12 mouse cellular contexts compared by ENCODE assay signal in genomic region chr9:116232386-116232785, GRCm38 (mm10). TPM values are rescaled to one million over a fixed set of nuclear protein-coding genes. Genes with fewer than 3 reads are reported as not detected.
DNase-seq lines count a peak whose midpoint lies in the region; ATAC-seq lines count a peak whose summit lies in the region.
"Had no signal": no experiment of that assay in that cellular context is flagged by ENCODE, and none has a peak within 500 bp of the region (broad histone marks: within the 10 kb centered on the region; RNA-seq: fewer than 3 reads in every experiment).

No protein-coding gene starts in this region.

- H3K9me3 ChIP-seq in heart, embryonic 16.5 days (replicated peaks; ENCODE audit: control insufficient read depth, low read length) = no peaks in the 10 kb centered on the region
- no peaks in the 10 kb centered on the region for H3K9me3 ChIP-seq in heart, embryonic 10.5 days
- H3K9me3 ChIP-seq in midbrain, embryonic 15.5 days = no peaks in the 10 kb centered on the region
- H3K9me3 ChIP-seq in midbrain, embryonic 13.5 days = no peaks in the 10 kb centered on the region
- no peaks in the 10 kb centered on the region for H3K9me3 ChIP-seq in stomach, embryonic 16.5 days (replicated peaks; ENCODE audit: control insufficient read depth, low read length)
- H3K9me3 ChIP-seq: embryonic facial prominence, embryonic 12.5 days; hindbrain, embryonic 13.5 days; limb, embryonic 12.5 days had no signal

- no peak overlapping the region for H3K4me2 ChIP-seq in heart, embryonic 16.5 days (ENCODE audit: low read depth, low read length)
- no peak overlapping the region for H3K4me2 ChIP-seq in midbrain, embryonic 15.5 days
- no peak overlapping the region for H3K4me2 ChIP-seq in midbrain, embryonic 13.5 days (replicated peaks)
- H3K4me2 ChIP-seq in stomach, embryonic 16.5 days (ENCODE audit: low read depth, low read length) = no peak overlapping the region
- H3K4me2 ChIP-seq: embryonic facial prominence, embryonic 12.5 days; hindbrain, embryonic 13.5 days; limb, embryonic 12.5 days had no signal

- H3K27ac ChIP-seq in heart, embryonic 16.5 days (ENCODE audit: low read length) = peak overlapping the region; percentile 58
- no peak overlapping the region for H3K27ac ChIP-seq in heart, embryonic 10.5 days
- H3K27ac ChIP-seq in midbrain, embryonic 15.5 days = 0 out of 2 replicates have a peak overlapping the region, but pooled peaks have one; percentile 8
- no peak overlapping the region for H3K27ac ChIP-seq in midbrain, embryonic 13.5 days
- peak overlapping the region; percentile 72 for H3K27ac ChIP-seq in stomach, embryonic 16.5 days (ENCODE audit: low read length)
- H3K27ac ChIP-seq: embryonic facial prominence, embryonic 12.5 days; hindbrain, embryonic 13.5 days; limb, embryonic 12.5 days had no signal

- DNase-seq in cerebellum, postnatal 10 days = peak; percentile 46 to 52
- no peak for DNase-seq in cerebellum, adult 11 months
- no peak for DNase-seq in heart, embryonic 10.5 days (ENCODE audit: low spot score)
- DNase-seq in layer of hippocampus, postnatal 14 days (ENCODE audit: low spot score in 2 of 2) = no peak
- DNase-seq: adrenal gland, postnatal 25 days had no signal

- H3K36me3 ChIP-seq in heart, embryonic 16.5 days (ENCODE audit: control insufficient read depth, insufficient read depth) = no peaks in the 10 kb centered on the region
- no peaks in the 10 kb centered on the region for H3K36me3 ChIP-seq in heart, embryonic 10.5 days
- no peaks in the 10 kb centered on the region for H3K36me3 ChIP-seq in midbrain, embryonic 15.5 days (replicated peaks)
- no peaks in the 10 kb centered on the region for H3K36me3 ChIP-seq in midbrain, embryonic 13.5 days
- H3K36me3 ChIP-seq in stomach, embryonic 16.5 days (ENCODE audit: control insufficient read depth, insufficient read depth, low read length) = no peaks in the 10 kb centered on the region
- H3K36me3 ChIP-seq: embryonic facial prominence, embryonic 12.5 days; hindbrain, embryonic 13.5 days; limb, embryonic 12.5 days had no signal

- peaks cover 15% of the 10 kb centered on the region for H3K4me1 ChIP-seq in heart, embryonic 16.5 days (ENCODE audit: control insufficient read depth, insufficient read depth, low read length)
- peaks cover 15% of the 10 kb centered on the region for H3K4me1 ChIP-seq in heart, embryonic 10.5 days
- 0 out of 2 replicates have a peak, but pooled peaks cover 4% of the 10 kb centered on the region for H3K4me1 ChIP-seq in midbrain, embryonic 15.5 days
- peaks cover 8% of the 10 kb centered on the region; the same call in 1 of the 2 replicates for H3K4me1 ChIP-seq in midbrain, embryonic 13.5 days (replicated peaks)
- peaks cover 17% of the 10 kb centered on the region for H3K4me1 ChIP-seq in stomach, embryonic 16.5 days (ENCODE audit: control insufficient read depth, insufficient read depth, low read length)
- H3K4me1 ChIP-seq: limb, embryonic 12.5 days had no signal

- H3K27me3 ChIP-seq in heart, embryonic 16.5 days (ENCODE audit: control insufficient read depth, insufficient read depth, low read length) = no peaks in the 10 kb centered on the region
- H3K27me3 ChIP-seq in heart, embryonic 10.5 days (ENCODE audit: insufficient read depth, poor library complexity, severe bottlenecking) = no peaks in the 10 kb centered on the region
- no peaks in the 10 kb centered on the region for H3K27me3 ChIP-seq in midbrain, embryonic 15.5 days (replicated peaks)
- no peaks in the 10 kb centered on the region for H3K27me3 ChIP-seq in midbrain, embryonic 13.5 days
- H3K27me3 ChIP-seq in stomach, embryonic 16.5 days (ENCODE audit: control insufficient read depth, insufficient read depth, low read length) = no peaks in the 10 kb centered on the region
- H3K27me3 ChIP-seq: embryonic facial prominence, embryonic 12.5 days; hindbrain, embryonic 13.5 days; limb, embryonic 12.5 days had no signal

- H3K4me3 ChIP-seq in heart, embryonic 16.5 days (ENCODE audit: low read length) = no peak overlapping the region
- no peak overlapping the region for H3K4me3 ChIP-seq in heart, embryonic 10.5 days
- no peak overlapping the region for H3K4me3 ChIP-seq in midbrain, embryonic 15.5 days
- no peak overlapping the region for H3K4me3 ChIP-seq in midbrain, embryonic 13.5 days (replicated peaks)
- H3K4me3 ChIP-seq in stomach, embryonic 16.5 days (replicated peaks; ENCODE audit: low read length) = no peak overlapping the region
- H3K4me3 ChIP-seq: embryonic facial prominence, embryonic 12.5 days; hindbrain, embryonic 13.5 days; limb, embryonic 12.5 days had no signal

- peak; percentile 39; the same call in 1 of the 2 replicates for ATAC-seq in heart, embryonic 16.5 days (replicated peaks; ENCODE audit: extremely low read depth, insufficient read depth, low FRiP score)
- no peak for ATAC-seq in midbrain, embryonic 15.5 days (replicated peaks)
- ATAC-seq in midbrain, embryonic 13.5 days = no peak
- peak; percentile 30; the same call in 1 of the 2 replicates for ATAC-seq in stomach, embryonic 16.5 days (ENCODE audit: insufficient read depth, low FRiP score)

- H3K9ac ChIP-seq in heart, embryonic 16.5 days (ENCODE audit: low read length) = no peak overlapping the region
- no peak overlapping the region for H3K9ac ChIP-seq in midbrain, embryonic 15.5 days
- no peak overlapping the region for H3K9ac ChIP-seq in midbrain, embryonic 13.5 days (replicated peaks)
- no peak overlapping the region for H3K9ac ChIP-seq in stomach, embryonic 16.5 days (ENCODE audit: low read length)
- H3K9ac ChIP-seq: embryonic facial prominence, embryonic 12.5 days; hindbrain, embryonic 13.5 days; limb, embryonic 12.5 days had no signal

- WGBS in heart, embryonic 16.5 days = 71% methylated on average over 10 of the region's 10 CpGs
- WGBS in heart, embryonic 10.5 days = 80% methylated on average over 10 of the region's 10 CpGs
- 68% methylated on average over 10 of the region's 10 CpGs for WGBS in midbrain, embryonic 15.5 days
- WGBS in midbrain, embryonic 13.5 days = 77% methylated on average over 10 of the region's 10 CpGs
- WGBS in stomach, embryonic 16.5 days = 78% methylated on average over 10 of the region's 10 CpGs

RNA-seq across cellular contexts. Expression of gene Tgfbr2, which starts 57.2 kb away (rescaled TPM):
- polyA plus RNA-seq in heart, embryonic 16.5 days (2015; fragmentation: Nextera tagmentation; extraction: Ambion mirVana) = 23.7 and 24.9 TPM in 2 replicates
- polyA plus RNA-seq in heart, embryonic 10.5 days (2016; fragmentation: Nextera tagmentation; extraction: Ambion mirVana) = 9.4 and 12.5 TPM in 2 replicates
- 8.5 and 9.0 TPM in 2 replicates for polyA plus RNA-seq in midbrain, embryonic 15.5 days (2015; fragmentation: Nextera tagmentation; extraction: Ambion mirVana)
- polyA plus RNA-seq in midbrain, embryonic 13.5 days (2015; fragmentation: Nextera tagmentation; extraction: Ambion mirVana) = 6.4 and 7.0 TPM in 2 replicates
- 33.8 and 35.1 TPM in 2 replicates for polyA plus RNA-seq in stomach, embryonic 16.5 days (2015; fragmentation: Nextera tagmentation; extraction: Ambion mirVana)
- total RNA-seq in layer of hippocampus, postnatal 14 days (2021) = 10 to 100 TPM; 13.0 to 14.7 TPM

Comparison
In these comparisons a context has a peak if more than half of its experiments do, and no peak if none do; other contexts are left out.
1. DNase-seq: peak in cerebellum, postnatal 10 days (2 of 2); none in cerebellum, adult 11 months (single experiment), heart, embryonic 10.5 days (single experiment) and layer of hippocampus, postnatal 14 days (0 of 2).
2. H3K27ac ChIP-seq: peak in heart, embryonic 16.5 days (single experiment), midbrain, embryonic 15.5 days (single experiment) and stomach, embryonic 16.5 days (single experiment); none in heart, embryonic 10.5 days (single experiment) and midbrain, embryonic 13.5 days (single experiment).
3. ATAC-seq: peak in heart, embryonic 16.5 days (single experiment) and stomach, embryonic 16.5 days (single experiment); none in midbrain, embryonic 15.5 days (single experiment) and midbrain, embryonic 13.5 days (single experiment).